In the genomic region with DNA sequence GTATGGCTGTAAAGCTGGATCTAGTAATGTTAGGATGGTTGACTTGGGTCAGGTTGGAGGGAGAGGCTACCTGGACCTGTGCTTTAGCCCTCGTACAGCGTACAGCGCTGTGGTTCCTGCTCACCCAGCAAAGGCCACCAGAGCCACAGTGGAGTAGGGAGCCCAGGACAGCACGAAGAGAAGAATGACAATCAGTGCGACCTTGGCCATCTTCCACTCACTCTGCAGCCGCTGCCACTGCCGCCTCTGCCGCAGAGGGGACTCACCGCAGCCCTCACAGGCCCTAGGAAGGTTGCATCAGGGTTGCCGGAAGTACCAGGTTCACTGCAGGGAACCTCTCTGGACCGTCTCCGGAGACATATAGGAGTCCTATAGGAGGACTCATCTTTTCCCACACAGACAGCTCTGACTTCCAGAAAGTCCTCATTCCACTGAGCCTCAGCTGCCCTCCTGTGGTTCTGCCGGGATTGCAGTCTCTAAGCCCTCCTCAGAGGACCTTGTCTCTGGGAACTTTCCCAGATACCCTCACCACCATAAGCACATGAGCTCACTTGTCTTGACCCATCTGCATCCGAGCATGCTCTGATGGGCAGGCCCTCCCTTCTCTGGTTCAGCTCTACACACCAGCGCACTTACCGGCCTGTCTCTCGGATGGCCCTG, we compare ENCODE assay signal across 16 mouse cellular contexts. TPM values are rescaled to one million over a fixed set of nuclear protein-coding genes. Genes with fewer than 3 reads are reported as not detected.
DNase-seq lines count a peak whose midpoint lies in the region; ATAC-seq and TF ChIP-seq lines count a peak whose summit lies in the region.
"Had no signal": no experiment of that assay in that cellular context is flagged by ENCODE, and none has a peak within 500 bp of the region (broad histone marks: within the 10 kb centered on the region; RNA-seq: fewer than 3 reads in every experiment).

No protein-coding gene starts in this region.

- peak overlapping the region; percentile 53; the same call in 1 of the 2 replicates for H3K27ac ChIP-seq in heart, embryonic 13.5 days (replicated peaks)
- no peak overlapping the region for H3K27ac ChIP-seq in thymus, adult 2 months (ENCODE audit: control insufficient read depth, insufficient read depth, low read length)
- H3K27ac ChIP-seq: hindbrain, embryonic 15.5 days; limb, embryonic 10.5 days; liver, embryonic 15.5 days had no signal

- H3K9me3 ChIP-seq in heart, embryonic 13.5 days: no peaks in the 10 kb centered on the region
- H3K9me3 ChIP-seq in E14TG2a.4 (ENCODE audit: low read length): no peaks in the 10 kb centered on the region
- H3K9me3 ChIP-seq: hindbrain, embryonic 15.5 days; limb, embryonic 10.5 days; liver, embryonic 15.5 days had no signal

- 52% methylated on average over 17 of the region's 17 CpGs for WGBS in heart, embryonic 13.5 days
- WGBS in thymus, adult 2 months: 85% methylated on average over 17 of the region's 17 CpGs

- DNase-seq in adrenal gland, adult (ENCODE audit: inconsistent age in 2 of 2, low spot score in 1 of 2): peak; percentile 40 to 73
- no peak for DNase-seq in adrenal gland, adult 8-10 months
- DNase-seq in heart, adult 8-10 months (ENCODE audit: low spot score): no peak
- peak; percentile 32 for DNase-seq in brain, adult 2 months (ENCODE audit: low read depth, low spot score)
- DNase-seq in urinary bladder, postnatal 14 days (ENCODE audit: low spot score): no peak
- DNase-seq in thymus, adult 2 months: no peak
- DNase-seq: cerebellum, adult 2 months; gastrocnemius, postnatal 14 days; thymus, adult 18-20 months had no signal

- ATAC-seq in heart, embryonic 13.5 days (ENCODE audit: extremely low read depth, insufficient number of reproducible peaks, low FRiP score, low TSS enrichment): no peak

- TF ChIP-seq POLR2A in thymus, adult 2 months (IDR thresholded peaks at IDR 0.05; ENCODE audit: control insufficient read depth, extremely low read depth, insufficient read depth, low read length, poor library complexity): no peak

- 0 out of 2 replicates have a peak overlapping the region, but pooled peaks have one; percentile 18 for H3K4me3 ChIP-seq in heart, embryonic 13.5 days
- peak overlapping the region; percentile 49; the same call in 1 of the 2 replicates for H3K4me3 ChIP-seq in E14TG2a.4 (replicated peaks; ENCODE audit: low read length)
- no peak overlapping the region for H3K4me3 ChIP-seq in thymus, adult 2 months (ENCODE audit: control insufficient read depth, insufficient read depth, low read length)
- H3K4me3 ChIP-seq: hindbrain, embryonic 15.5 days; limb, embryonic 10.5 days; liver, embryonic 15.5 days had no signal

- H3K27me3 ChIP-seq in heart, embryonic 13.5 days (replicated peaks): 0 out of 2 replicates have a peak, but pooled peaks cover 3% of the 10 kb centered on the region
- peaks cover 19% of the 10 kb centered on the region for H3K27me3 ChIP-seq in E14TG2a.4 (ENCODE audit: insufficient read depth, low read length)
- H3K27me3 ChIP-seq in thymus, adult 2 months (ENCODE audit: control insufficient read depth, insufficient read depth, low read length): no peaks in the 10 kb centered on the region
- H3K27me3 ChIP-seq: hindbrain, embryonic 15.5 days; liver, embryonic 15.5 days had no signal

- peak overlapping the region; percentile 67 for H3K9ac ChIP-seq in heart, embryonic 13.5 days
- H3K9ac ChIP-seq: hindbrain, embryonic 15.5 days; liver, embryonic 15.5 days had no signal

- H3K4me2 ChIP-seq in heart, embryonic 13.5 days: peak overlapping the region; percentile 47
- H3K4me2 ChIP-seq: hindbrain, embryonic 15.5 days; liver, embryonic 15.5 days had no signal

- H3K4me1 ChIP-seq in heart, embryonic 13.5 days: peaks cover 55% of the 10 kb centered on the region
- peaks cover 25% of the 10 kb centered on the region for H3K4me1 ChIP-seq in E14TG2a.4 (replicated peaks; ENCODE audit: low read depth, low read length)
- H3K4me1 ChIP-seq in thymus, adult 2 months (replicated peaks; ENCODE audit: control insufficient read depth, insufficient read depth, low read length): no peaks in the 10 kb centered on the region
- H3K4me1 ChIP-seq: hindbrain, embryonic 15.5 days; liver, embryonic 15.5 days had no signal

- TF ChIP-seq CTCF in E14TG2a.4 (conservative IDR thresholded peaks at IDR 0.05; ENCODE audit: low read length): peak; percentile 72
- TF ChIP-seq CTCF in thymus, adult 2 months (IDR thresholded peaks at IDR 0.05; ENCODE audit: borderline replicate concordance, control insufficient read depth, extremely low read depth, insufficient read depth, low read length, poor library complexity): no peak

- H3K36me3 ChIP-seq in heart, embryonic 13.5 days: no peaks in the 10 kb centered on the region
- no peaks in the 10 kb centered on the region for H3K36me3 ChIP-seq in E14TG2a.4 (ENCODE audit: insufficient read depth, low read length)
- no peaks in the 10 kb centered on the region for H3K36me3 ChIP-seq in thymus, adult 2 months (ENCODE audit: control insufficient read depth, insufficient read depth, low read length)
- H3K36me3 ChIP-seq: hindbrain, embryonic 15.5 days; limb, embryonic 10.5 days; liver, embryonic 15.5 days had no signal

RNA-seq across cellular contexts. Expression of gene Opn4, which starts 4.2 kb away (rescaled TPM):
- total RNA-seq in adrenal gland, adult 8-10 months (2022): under 1 TPM in 2 of 4 experiments, not detected in 2; 0.14 to 0.23 TPM
- 4.8 and 5.8 TPM in 2 replicates for polyA plus RNA-seq in heart, embryonic 13.5 days (2015; fragmentation: Nextera tagmentation; extraction: Ambion mirVana)
- total RNA-seq in heart, adult 8-10 months (2022): 1 to 10 TPM; 1.7 to 2.5 (median 2.4) TPM
- 0.22 and 1.1 TPM in 2 replicates for polyA plus RNA-seq in thymus, adult 2 months (2012; rRNA removed)
- total RNA-seq: gastrocnemius, postnatal 14 days; layer of hippocampus, postnatal 14 days; megakaryocyte progenitor cell, adult 5-6 weeks had no signal
- polyA plus RNA-seq: hindbrain, embryonic 15.5 days; limb, embryonic 10.5 days; liver, embryonic 15.5 days had no signal

RNA-seq across cellular contexts. Expression of gene Ldb3, which starts 7.2 kb away (rescaled TPM):
- under 1 TPM; 0.35 to 0.98 (median 0.69) TPM for total RNA-seq in adrenal gland, adult 8-10 months (2022)
- polyA plus RNA-seq in heart, embryonic 13.5 days (2015; fragmentation: Nextera tagmentation; extraction: Ambion mirVana): 226 and 249 TPM in 2 replicates
- total RNA-seq in heart, adult 8-10 months (2022): 1,000 to 10,000 TPM; 1,077 to 1,246 (median 1,126) TPM
- polyA plus RNA-seq in thymus, adult 2 months (2012; rRNA removed): 6.6 and 63.0 TPM in 2 replicates
- total RNA-seq: megakaryocyte progenitor cell, adult 5-6 weeks had no signal

Comparison
In these comparisons a context has a peak if more than half of its experiments do, and no peak if none do; other contexts are left out.
1. DNase-seq: peak in adrenal gland, adult (2 of 2) and brain, adult 2 months (single experiment); none in adrenal gland, adult 8-10 months (single experiment), heart, adult 8-10 months (single experiment), urinary bladder, postnatal 14 days (single experiment) and thymus, adult 2 months (single experiment).
2. RNA of gene Ldb3, which starts 7.2 kb away (total RNA-seq): 1,077 to 1,246 TPM in heart, adult 8-10 months; 0.35 to 0.98 TPM in adrenal gland, adult 8-10 months; every median in the first group is over 100 times any median in the second.